Mouse (Mus musculus) cerebellum, adult 2 months (tissue): Measurements from ENCODE around the gene Mmel1.

ENCODE experiments used
- CTCF ChIP-seq: fragments of 200-500 bp; IDR thresholded peaks from 2 replicates; pipeline ENCODE4 v1.5.1; 2011; ENCODE audit warnings: low read depth, mild to moderate bottlenecking, control low read depth, low read length, moderate library complexity, borderline replicate concordance; ENCODE audit not compliant: insufficient read depth
- POLR2A ChIP-seq: fragments of 200-500 bp; IDR thresholded peaks from 2 replicates; pipeline ENCODE4 v1.6.1; 2011; ENCODE audit warnings: low read length, control low read depth, borderline replicate concordance; ENCODE audit not compliant: insufficient read depth

GRCm38 (mm10) chr4:154856480-154856837, 12.9 kb upstream of the Mmel1 start:
- TF ChIP-seq CTCF, result no peak
- TF ChIP-seq POLR2A, result no peak
